Mouse (Mus musculus) cerebellum, postnatal 4 days (tissue): Measurements from ENCODE around the gene 1700025C18Rik.

Experiments used
- DNase-seq, 2 experiments: peaks; one replicate each; pipeline ENCODE4 v3.0.0; 2022; ENCODE audit warnings: low spot score in 2 of 2, mixed read lengths in 1 of 2

Gene 1700025C18Rik

DNA sequence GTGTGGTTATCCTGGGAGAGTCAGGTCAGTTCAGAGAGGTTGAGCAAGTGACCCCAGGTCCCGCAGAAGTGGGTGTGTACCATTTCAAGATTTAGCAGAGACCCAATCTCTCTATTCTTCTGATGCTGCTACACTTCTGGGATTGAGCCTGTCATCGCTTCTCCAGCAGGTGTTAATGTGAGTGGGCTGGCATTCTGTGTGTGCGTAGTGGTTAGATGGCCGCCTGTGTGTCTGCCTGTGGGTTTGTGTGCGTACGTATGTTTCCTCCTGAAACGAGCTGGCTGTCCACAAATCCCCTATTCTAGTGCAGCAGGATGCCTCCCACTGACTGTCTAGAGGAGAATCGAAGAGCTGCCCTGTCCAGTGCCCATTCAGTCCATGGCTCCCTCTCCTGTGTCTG is 12.5 kb downstream of the 1700025C18Rik start:
- DNase-seq = no peak

DNA sequence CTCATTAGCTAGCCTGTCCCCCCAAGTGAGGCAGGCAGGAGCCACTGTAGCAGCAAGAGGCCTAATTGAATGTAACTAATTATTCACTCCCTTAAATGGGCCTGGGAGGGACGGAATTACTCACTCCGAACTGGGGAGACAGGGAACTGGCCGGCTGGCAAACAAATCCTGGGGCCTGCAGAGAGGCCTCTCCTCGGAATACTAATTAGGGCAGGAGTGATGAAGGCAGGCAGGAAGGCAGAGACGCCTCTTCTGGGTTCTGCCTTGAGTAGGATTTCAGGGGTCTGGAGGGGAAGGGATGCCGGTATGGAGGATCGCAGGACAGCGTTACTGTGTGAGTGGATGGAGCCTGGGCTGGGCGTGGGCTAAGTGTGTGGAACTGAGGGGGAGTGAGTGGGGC is 13.5 kb downstream of the 1700025C18Rik start:
- no peak for DNase-seq

DNA sequence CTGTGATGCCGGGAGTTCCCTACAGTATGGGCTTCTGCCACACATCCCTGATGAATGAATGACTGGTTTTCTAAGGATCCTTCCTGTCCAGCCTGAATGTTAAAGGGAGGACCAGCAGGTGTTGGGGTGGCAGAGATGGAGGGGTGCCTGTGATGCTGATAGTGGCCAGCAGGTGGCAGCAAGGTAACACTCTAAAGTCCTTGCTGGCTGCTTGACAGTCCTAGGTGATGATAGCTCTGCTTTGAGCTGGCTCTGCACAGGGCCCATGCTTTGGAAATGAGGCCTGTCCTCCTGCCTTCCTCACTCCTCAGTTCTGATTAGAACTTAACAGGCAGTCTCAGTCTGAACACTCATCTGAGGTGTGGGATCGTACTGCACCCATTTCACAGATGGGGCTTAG is 15.6 kb downstream of the 1700025C18Rik start:
- peak; percentile 84 to 88 for DNase-seq

DNA sequence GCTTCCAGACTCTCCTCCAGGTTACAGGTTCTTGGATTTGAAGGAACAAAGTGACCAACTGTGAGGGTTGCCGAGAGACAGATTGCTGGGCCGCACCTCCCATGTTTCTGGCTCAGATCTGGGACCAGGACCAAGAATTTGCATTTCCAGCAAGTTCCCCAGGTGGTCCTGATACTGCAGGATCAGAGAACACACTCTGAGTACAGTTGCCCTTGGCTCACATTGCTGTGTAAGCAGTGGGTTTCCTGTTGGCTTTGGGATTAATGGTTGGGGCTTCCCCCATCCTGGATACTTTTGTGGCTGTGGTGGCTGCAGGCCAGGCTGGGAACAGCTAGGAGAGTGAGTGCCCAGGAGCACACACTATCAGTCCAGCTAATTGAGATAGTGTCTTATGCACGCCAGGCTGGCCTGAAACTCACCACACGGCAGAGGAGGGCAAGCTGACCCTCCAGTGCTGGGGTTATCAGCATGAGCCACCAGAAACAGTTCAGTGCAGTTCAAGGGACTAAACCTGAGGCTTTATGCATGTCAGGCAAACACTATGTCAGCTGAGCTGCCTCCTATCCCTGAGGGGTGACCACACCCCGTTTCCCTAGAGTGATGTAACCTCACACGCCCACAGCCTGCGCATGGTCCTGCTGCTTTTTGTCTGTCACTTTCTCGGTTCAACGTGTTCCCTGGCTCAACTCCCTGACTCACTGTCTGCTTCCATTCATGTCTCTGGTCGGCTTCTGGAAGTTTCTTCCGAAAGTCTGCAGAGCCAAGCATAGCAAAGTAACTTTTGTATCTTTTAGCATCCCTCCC is 16.3 kb downstream of the 1700025C18Rik start:
- DNase-seq = peak in 1 of 2 experiments; percentile 41

- DNase-seq = peak in 1 of 2 experiments; percentile 37
Observed at GRCm38 (mm10) chr2:165073381-165073781, 17.2 kb downstream of the 1700025C18Rik start.

GRCm38 (mm10) chr2:165070096-165070816 is 20.3 kb downstream of the 1700025C18Rik start:
- peak; percentile 62 to 84 for DNase-seq

- DNase-seq = no peak
Observed at GRCm38 (mm10) chr2:165068806-165069205, 21.7 kb downstream of the 1700025C18Rik start.

DNA sequence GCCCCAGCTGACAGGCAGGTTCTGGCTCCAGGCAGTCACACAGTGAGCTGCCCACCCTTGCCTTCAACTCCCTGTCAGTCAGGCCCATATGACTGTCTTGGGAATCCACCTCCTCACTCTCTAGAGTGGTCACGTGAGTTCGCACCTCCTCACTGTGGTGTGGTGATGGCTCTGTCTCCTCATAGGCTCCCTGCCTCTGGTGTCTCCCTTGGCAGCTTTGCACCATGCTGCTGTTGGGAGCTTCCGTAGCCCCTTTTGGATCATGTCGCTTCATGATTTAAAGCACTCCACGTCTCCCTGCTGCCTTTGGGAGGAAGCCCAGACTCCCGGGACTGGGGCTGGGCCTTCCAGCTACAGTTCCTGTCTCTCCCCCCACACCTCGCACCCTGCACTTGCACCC is 26.1 kb downstream of the 1700025C18Rik start:
- DNase-seq = no peak

GRCm38 (mm10) chr2:165061638-165062433 is 28.7 kb downstream of the 1700025C18Rik start:
- no peak for DNase-seq

GRCm38 (mm10) chr2:165059961-165060360 is 30.6 kb downstream of the 1700025C18Rik start:
- no peak for DNase-seq

DNA sequence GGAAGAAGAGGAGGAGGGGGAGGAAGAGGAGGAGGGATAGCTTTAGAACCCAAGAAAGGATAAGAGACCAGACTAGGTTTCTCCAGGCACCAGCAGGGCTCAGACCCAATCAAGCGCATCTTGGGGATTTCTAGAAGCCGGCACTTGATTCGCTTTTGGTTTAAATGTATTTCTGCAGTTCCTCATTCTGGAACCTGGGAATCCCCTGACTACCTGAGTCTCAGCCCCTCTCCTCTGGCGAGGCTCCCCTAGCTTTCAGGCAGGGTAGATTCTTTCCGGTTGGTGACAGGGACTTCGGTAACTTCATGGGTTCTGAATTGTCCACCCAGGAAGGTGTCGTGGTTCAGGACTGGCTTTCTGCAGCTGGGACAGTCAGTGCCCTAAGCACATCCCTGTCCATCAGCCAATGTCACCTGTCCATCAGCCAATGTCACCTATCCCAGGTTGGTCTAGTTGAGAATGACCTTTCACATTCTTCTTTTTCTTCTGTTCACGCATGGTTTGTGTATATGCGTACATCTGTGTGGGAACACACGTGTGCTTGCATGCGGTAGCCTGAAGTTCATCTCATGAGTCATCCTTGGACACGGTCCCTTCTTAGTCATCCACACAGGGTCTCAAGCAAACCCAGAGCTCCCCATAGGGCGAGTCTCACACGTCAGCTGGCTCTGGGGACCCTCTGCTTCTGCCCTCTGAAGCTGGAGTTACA is 34.0 kb downstream of the 1700025C18Rik start:
- no peak for DNase-seq

DNA sequence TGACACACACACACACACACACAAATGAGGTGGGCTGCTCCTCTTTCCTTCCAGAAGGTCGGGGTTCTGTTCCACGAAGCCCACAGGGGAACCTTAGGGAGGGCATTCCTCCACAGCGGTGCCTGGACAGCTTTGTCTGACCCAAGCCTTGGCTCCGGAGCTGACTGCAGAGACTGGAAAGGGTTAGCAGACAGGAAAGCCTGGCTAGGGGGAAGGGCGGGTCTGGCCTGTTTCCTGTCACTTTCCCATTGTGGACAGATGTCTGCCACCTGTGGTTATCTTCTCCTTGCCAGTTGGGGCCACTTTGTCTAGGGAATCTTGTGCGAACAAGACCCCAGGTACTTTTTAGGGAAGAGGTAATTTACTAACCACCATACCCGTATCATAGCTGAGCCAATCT is 34.6 kb downstream of the 1700025C18Rik start:
- no peak for DNase-seq

GRCm38 (mm10) chr2:165054888-165055852 is 35.4 kb downstream of the 1700025C18Rik start, which contains the start of gene Cd40:
Gene Cd40, plus strand, starts transcription at chr2:165055627.
- DNase-seq = no peak

- DNase-seq = no peak
Observed at GRCm38 (mm10) chr2:165051566-165051965, 39.0 kb downstream of the 1700025C18Rik start.

DNA sequence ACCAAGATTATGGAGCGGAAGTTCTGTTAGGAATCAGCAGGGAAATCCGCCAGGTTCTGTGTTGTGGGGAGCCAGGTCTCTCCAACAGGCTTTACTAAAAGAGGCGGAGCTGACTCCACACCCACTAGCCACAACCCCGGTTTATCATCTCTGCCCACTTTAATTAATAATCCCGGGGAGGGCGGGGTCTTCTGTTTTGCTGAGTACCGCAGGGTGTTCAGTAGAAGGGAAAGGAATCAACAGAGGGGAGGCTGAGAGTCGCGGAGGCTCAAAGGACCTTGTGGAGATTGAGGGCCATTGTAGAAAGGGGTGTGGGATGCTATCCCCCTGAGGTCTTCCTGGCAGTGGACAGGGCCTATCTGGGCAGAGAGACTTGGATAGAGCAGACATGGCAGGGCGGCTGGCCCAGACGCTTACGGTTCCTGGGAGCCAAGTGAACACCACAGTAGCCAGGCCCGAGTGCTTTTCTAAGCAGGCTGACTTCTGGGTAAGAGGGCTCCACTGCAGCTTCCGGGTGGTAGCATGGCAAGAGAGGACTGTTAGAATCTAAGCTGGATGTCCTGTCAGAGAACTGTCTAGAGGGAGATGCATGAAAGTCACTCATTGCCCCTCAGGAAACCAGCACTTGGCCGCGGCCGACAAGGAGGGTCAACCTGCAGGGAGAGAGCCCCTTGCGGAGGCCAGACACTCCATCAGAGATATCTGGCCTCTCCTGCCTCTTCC is 39.6 kb downstream of the 1700025C18Rik start:
- DNase-seq = peak in 1 of 2 experiments; percentile 35

GRCm38 (mm10) chr2:165049044-165049443 is 41.5 kb downstream of the 1700025C18Rik start:
- DNase-seq = no peak

DNA sequence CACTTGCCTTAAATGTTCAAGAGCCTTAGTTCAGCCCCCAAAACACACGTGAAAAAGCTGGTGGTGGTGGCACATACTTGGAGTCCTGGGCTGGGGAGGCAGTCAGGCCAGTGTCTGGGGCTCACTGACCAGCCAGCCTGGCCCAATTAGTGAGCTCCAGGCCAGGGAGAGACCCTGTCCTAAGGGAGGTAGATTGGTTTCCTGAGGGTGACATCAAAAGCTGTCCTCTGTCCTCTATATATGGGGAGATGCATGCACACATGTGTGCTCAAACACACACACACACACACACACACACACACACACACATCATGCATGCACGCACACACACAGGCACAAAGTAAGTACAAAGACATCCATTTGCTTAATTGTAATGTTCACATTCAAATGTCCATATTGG is 46.8 kb downstream of the 1700025C18Rik start:
- no peak for DNase-seq

DNA sequence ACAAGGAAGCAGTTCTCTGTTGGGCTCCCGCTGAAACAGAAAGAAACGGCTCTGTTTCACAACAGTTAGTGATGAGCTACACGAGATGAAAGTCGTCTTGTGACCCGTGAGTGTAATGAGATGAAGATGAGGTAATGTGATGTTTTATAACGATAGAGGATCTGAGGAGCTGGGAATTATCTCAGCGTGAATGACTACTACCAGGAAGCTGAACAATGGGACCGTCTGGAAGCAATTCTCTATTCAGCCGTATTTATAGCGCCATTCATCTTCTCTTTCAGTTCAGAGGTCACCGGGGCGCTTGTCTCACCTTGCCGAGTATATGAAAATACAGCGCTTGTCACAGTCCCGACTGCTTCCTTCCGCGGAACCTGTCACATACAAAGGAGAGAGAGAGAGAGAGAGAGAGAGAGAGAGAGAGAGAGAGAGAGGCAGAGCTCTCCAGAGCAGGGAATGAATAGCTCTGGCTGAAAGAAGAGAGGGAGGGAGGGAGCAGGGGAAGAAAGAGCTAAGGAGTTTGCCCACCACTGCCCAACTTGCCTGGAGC is 47.4 kb downstream of the 1700025C18Rik start:
- no peak for DNase-seq

DNA sequence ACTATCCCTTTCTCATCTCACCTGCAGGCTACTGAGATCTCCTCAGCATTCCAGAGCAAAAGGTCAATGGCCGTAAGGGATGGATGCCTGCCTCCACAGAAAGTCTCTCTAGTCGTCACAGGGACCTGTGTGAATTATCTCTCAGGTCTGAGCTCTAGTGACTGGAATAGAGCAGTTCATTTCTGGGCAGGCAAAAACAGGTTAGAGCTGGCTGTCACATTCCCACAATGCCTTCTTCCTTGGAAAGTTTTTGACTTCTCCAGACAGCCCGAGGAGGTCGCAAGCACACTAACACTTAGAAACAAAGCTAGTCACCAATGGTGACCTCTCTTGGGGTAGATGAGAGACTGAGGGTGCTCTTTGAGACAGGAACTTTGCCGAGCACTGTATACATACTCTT is 48.4 kb downstream of the 1700025C18Rik start:
- DNase-seq = no peak
